Mouse (Mus musculus) stomach, postnatal 0 days (tissue): Measurements from ENCODE around the gene Gm36210.

Experiments used
- CTCF ChIP-seq: IDR thresholded peaks from 2 replicates; pipeline ENCODE4 v1.5.1; 2016; ENCODE audit warnings: antibody characterized with exemption, low read depth, mild to moderate bottlenecking, moderate library complexity
- EP300 ChIP-seq: optimal IDR thresholded peaks from 2 replicates; pipeline ENCODE3; 2016; ENCODE audit warnings: antibody characterized with exemption

- no peak for TF ChIP-seq CTCF
- no peak for TF ChIP-seq EP300
These were observed 47.6 kb upstream of the Gm36210 start for GRCm38 (mm10) chr7:4953815-4954445.
